Mouse (Mus musculus) CH12F3 (cell line): ENCODE data around the gene Pde2a.

Experiments
- in situ Hi-C: fragments of 300-500 bp; cut with MboI; formaldehyde crosslinking; loops from 2 replicates; pipeline ENCODE4 v1.14.3; 2020; ENCODE audit warnings: low sequenced_read_pairs

Gene Pde2a

GRCm38 (mm10) chr7:101401510-101401909 is 20.0 kb upstream of the Pde2a start:
- in situ Hi-C loops, result no loop called here

GRCm38 (mm10) chr7:101403831-101404230 is 17.7 kb upstream of the Pde2a start:
- in situ Hi-C loops, result no loop called here

- in situ Hi-C loops, result no loop called here
Measured at GRCm38 (mm10) chr7:101410267-101410936, 11.1 kb upstream of the Pde2a start, which contains the start of gene Gm45837. Gene Gm45837 (plus strand): TSS chr7:101410886.

- in situ Hi-C loops, result no loop called here
Measured at GRCm38 (mm10) chr7:101412796-101413195, 8.7 kb upstream of the Pde2a start.

- in situ Hi-C loops, result no loop called here
Measured at GRCm38 (mm10) chr7:101414209-101414608, 7.3 kb upstream of the Pde2a start.

- in situ Hi-C loops, result no loop called here
Measured at GRCm38 (mm10) chr7:101414661-101415511, 6.6 kb upstream of the Pde2a start.

GRCm38 (mm10) chr7:101415512-101416100 is 5.9 kb upstream of the Pde2a start:
- in situ Hi-C loops, result no loop called here

- in situ Hi-C loops, result no loop called here
Measured at GRCm38 (mm10) chr7:101416391-101416790, 5.1 kb upstream of the Pde2a start.

GRCm38 (mm10) chr7:101419013-101419770 is 2.3 kb upstream of the Pde2a start:
- in situ Hi-C loops, result no loop called here

- in situ Hi-C loops, result no loop called here
Measured at GRCm38 (mm10) chr7:101422069-101422468, 578 bp downstream of the Pde2a start.

GRCm38 (mm10) chr7:101422646-101423045 is 1.2 kb downstream of the Pde2a start:
- in situ Hi-C loops, result no loop called here

- in situ Hi-C loops, result no loop called here
Measured at GRCm38 (mm10) chr7:101423970-101424369, 2.5 kb downstream of the Pde2a start.

GRCm38 (mm10) chr7:101426692-101427091 is 5.2 kb downstream of the Pde2a start:
- in situ Hi-C loops, result no loop called here

GRCm38 (mm10) chr7:101427736-101428135 is 6.2 kb downstream of the Pde2a start:
- in situ Hi-C loops, result no loop called here

- in situ Hi-C loops, result no loop called here
Measured at GRCm38 (mm10) chr7:101435038-101435437, 13.5 kb downstream of the Pde2a start.

GRCm38 (mm10) chr7:101437876-101438275 is 16.4 kb downstream of the Pde2a start:
- in situ Hi-C loops, result no loop called here

GRCm38 (mm10) chr7:101443093-101443492 is 21.6 kb downstream of the Pde2a start:
- in situ Hi-C loops, result loop anchor here (5.0 kb wide), 1 partner anchor 64 kb away; no protein-coding TSS in a partner anchor

- in situ Hi-C loops, result loop anchor here (5.0 kb wide), 1 partner anchor 63 kb away; no protein-coding TSS in a partner anchor
Measured at GRCm38 (mm10) chr7:101444211-101444610, 22.7 kb downstream of the Pde2a start.

- in situ Hi-C loops, result no loop called here
Measured at GRCm38 (mm10) chr7:101449855-101450254, 28.4 kb downstream of the Pde2a start.

- in situ Hi-C loops, result no loop called here
Measured at GRCm38 (mm10) chr7:101450422-101451401, 29.2 kb downstream of the Pde2a start.
